Mouse (Mus musculus): Measurements from ENCODE around the gene Pcyt1a.
A peak's percentile ranks its signal among the peaks of the same experiment; 100 is the strongest.
"Not testable (repeated sequence)": the region's sequence is repeated elsewhere in the genome, so short reads cannot be mapped to it uniquely, and the experiment has no call there.

The Pcyt1a gene

GRCm38 (mm10) chr16:32472276-32473015 lies 41.7 kb downstream of the Pcyt1a start:
- DNase-seq (ENCODE audit: low spot score in 2 of 2), result no peak

GRCm38 (mm10) chr16:32477315-32477714 lies 46.6 kb downstream of the Pcyt1a start:
- no peak for DNase-seq (ENCODE audit: low spot score in 2 of 2)

GRCm38 (mm10) chr16:32479415-32479814 lies 48.7 kb downstream of the Pcyt1a start:
- no peak for DNase-seq (ENCODE audit: low spot score in 2 of 2)

- no peak for DNase-seq (ENCODE audit: low spot score in 2 of 2)
Observed at GRCm38 (mm10) chr16:32484431-32484871, 53.7 kb downstream of the Pcyt1a start.

GRCm38 (mm10) chr16:32485209-32485608 lies 54.5 kb downstream of the Pcyt1a start:
- no peak for DNase-seq (ENCODE audit: low spot score in 2 of 2)

- DNase-seq (ENCODE audit: low spot score in 2 of 2), result no peak
Observed at GRCm38 (mm10) chr16:32486046-32486445, 55.3 kb downstream of the Pcyt1a start.

- no peak for DNase-seq (ENCODE audit: low spot score in 2 of 2)
Observed at GRCm38 (mm10) chr16:32487234-32488111, 56.8 kb downstream of the Pcyt1a start, which contains the start of gene Slc51a. TSS of gene Slc51a (minus strand) at chr16:32487879.

- DNase-seq (ENCODE audit: low spot score in 2 of 2), result no peak
Observed at GRCm38 (mm10) chr16:32488939-32489338, 58.2 kb downstream of the Pcyt1a start.

GRCm38 (mm10) chr16:32494371-32494770 lies 63.6 kb downstream of the Pcyt1a start:
- not testable (repeated sequence) for DNase-seq (ENCODE audit: low spot score in 2 of 2)

- DNase-seq (ENCODE audit: low spot score in 2 of 2), result no peak
Observed at GRCm38 (mm10) chr16:32495965-32496364, 65.2 kb downstream of the Pcyt1a start, which contains the start of gene Zdhhc19. TSS of gene Zdhhc19 (plus strand) at chr16:32496265.

GRCm38 (mm10) chr16:32498996-32499395 lies 68.3 kb downstream of the Pcyt1a start:
- no peak for DNase-seq (ENCODE audit: low spot score in 2 of 2)

- peak; percentile 70 to 81 for DNase-seq (ENCODE audit: low spot score in 2 of 2)
Observed at GRCm38 (mm10) chr16:32499430-32500037, 68.8 kb downstream of the Pcyt1a start.

- DNase-seq (ENCODE audit: low spot score in 2 of 2), result no peak
Observed at GRCm38 (mm10) chr16:32501459-32501858, 70.7 kb downstream of the Pcyt1a start.

GRCm38 (mm10) chr16:32502621-32503335 lies 72.1 kb downstream of the Pcyt1a start:
- no peak for DNase-seq (ENCODE audit: low spot score in 2 of 2)

- DNase-seq (ENCODE audit: low spot score in 2 of 2), result no peak
Observed at GRCm38 (mm10) chr16:32503633-32504032, 72.9 kb downstream of the Pcyt1a start.

GRCm38 (mm10) chr16:32506298-32506697 lies 75.6 kb downstream of the Pcyt1a start:
- no peak for DNase-seq (ENCODE audit: low spot score in 2 of 2)

GRCm38 (mm10) chr16:32506868-32507267 lies 76.1 kb downstream of the Pcyt1a start:
- DNase-seq (ENCODE audit: low spot score in 2 of 2), result no peak

GRCm38 (mm10) chr16:32507407-32507806 lies 76.7 kb downstream of the Pcyt1a start:
- DNase-seq (ENCODE audit: low spot score in 2 of 2), result peak in 1 of 2 experiments; percentile 40

GRCm38 (mm10) chr16:32508035-32508434 lies 77.3 kb downstream of the Pcyt1a start:
- DNase-seq (ENCODE audit: low spot score in 2 of 2), result no peak

GRCm38 (mm10) chr16:32508506-32509065 lies 77.9 kb downstream of the Pcyt1a start:
- DNase-seq (ENCODE audit: low spot score in 2 of 2), result no peak
